Mouse (Mus musculus) E14TG2a.4 (cell line): Measurements from ENCODE around the gene Kif26b.

Source experiments
- CTCF ChIP-seq: conservative IDR thresholded peaks from 2 replicates; pipeline ENCODE4 v1.5.1; 2014; ENCODE audit warnings: low read length
- NANOG ChIP-seq: IDR thresholded peaks from 2 replicates; pipeline ENCODE4 v1.6.1; 2014; ENCODE audit warnings: borderline replicate concordance, low read length, mixed read lengths
- POU5F1 ChIP-seq: IDR thresholded peaks from 2 replicates; pipeline ENCODE4 v1.6.1; 2014; ENCODE audit warnings: low read length, borderline replicate concordance

DNA sequence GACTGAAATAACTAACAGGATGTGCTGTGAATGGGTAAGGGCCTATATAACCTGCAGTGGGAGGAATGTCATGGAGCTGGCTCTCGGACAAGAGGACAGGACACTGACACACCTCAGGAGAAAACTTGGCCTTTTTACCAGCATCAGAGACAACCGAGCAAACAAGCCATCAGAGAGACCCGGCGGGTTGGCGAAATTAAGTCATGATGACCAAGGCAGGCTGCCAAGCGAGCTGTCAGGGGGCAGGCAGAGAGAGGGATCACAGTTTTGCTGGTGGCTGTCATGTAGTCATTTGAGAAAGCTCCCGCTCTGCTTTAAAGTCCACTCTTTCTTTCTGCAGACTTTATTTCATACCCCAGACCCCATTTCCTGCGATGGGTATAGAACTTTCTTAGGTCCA is 27.3 kb downstream of the Kif26b start:
- no peak for TF ChIP-seq CTCF
- no peak for TF ChIP-seq POU5F1
- no peak for TF ChIP-seq NANOG
